Mouse (Mus musculus) forebrain, embryonic 11.5 days (tissue): ENCODE data around the gene Adam4. TPM values are rescaled to one million over a fixed set of nuclear protein-coding genes. Genes with fewer than 3 reads are reported as not detected.

Source experiments
- polyA plus RNA-seq: library from polyadenylated mRNA; unstranded; fragments of >200 nt; fragmentation: Nextera tagmentation; extraction: Ambion mirVana; gene quantifications from 2 replicates; pipeline ENCODE4 v1.2.1, GENCODE M21; 2014

The Adam4 gene
- polyA plus RNA-seq, 1 experiment from 2014 or later = 0.71 TPM

Other genes starting within 250 kb of the Adam4 start
- 0.72 and 1.3 TPM in 2 replicates for gene Slc8a3, start 88.8 kb downstream of the Adam4 start, polyA plus RNA-seq
- 0.09 and 0.23 TPM in 2 replicates for gene Gm4787, start 42.5 kb downstream of the Adam4 start, polyA plus RNA-seq
- gene Cox16, start 63.2 kb upstream of the Adam4 start, polyA plus RNA-seq = 112 and 121 TPM in 2 replicates
- 25.1 and 28.0 TPM in 2 replicates for gene Gm20498, start 111.0 kb upstream of the Adam4 start, polyA plus RNA-seq
- 30.9 and 34.9 TPM in 2 replicates for gene Synj2bp, start 111.0 kb upstream of the Adam4 start, polyA plus RNA-seq
- gene Adam21, start 146.5 kb upstream of the Adam4 start, polyA plus RNA-seq = 0.17 and 0.81 TPM in 2 replicates
- 72.3 and 81.1 TPM in 2 replicates for gene Med6, start 173.1 kb upstream of the Adam4 start, polyA plus RNA-seq
- gene Ttc9, start 209.3 kb upstream of the Adam4 start, polyA plus RNA-seq = 2.9 and 3.1 TPM in 2 replicates